ENCODE assay signal across 15 mouse cellular contexts in the genomic region with DNA sequence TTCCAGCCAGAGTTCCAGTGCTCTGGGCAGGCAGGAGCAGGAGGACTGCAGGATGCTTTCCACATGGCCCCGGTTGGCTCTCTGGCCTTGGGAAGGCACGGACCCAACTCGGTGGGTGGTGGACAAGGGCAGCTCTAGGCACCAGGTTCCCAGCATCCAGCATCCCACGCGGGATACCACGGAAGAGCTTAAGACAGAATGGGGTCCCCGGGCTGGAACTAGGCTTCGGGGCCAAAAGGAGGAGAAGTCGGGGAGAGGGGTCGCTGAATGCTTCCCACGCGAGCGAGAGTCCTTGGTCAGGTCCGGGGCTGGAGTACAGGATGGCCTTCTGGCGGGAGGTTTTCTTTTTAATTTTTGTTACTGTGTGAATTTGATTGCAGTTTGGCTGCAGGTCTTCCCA. TPM values are rescaled to one million over a fixed set of nuclear protein-coding genes. Genes with fewer than 3 reads are reported as not detected.
A peak's percentile ranks its signal among the peaks of the same experiment; 100 is the strongest.
DNase-seq lines count a peak whose midpoint lies in the region; ATAC-seq and TF ChIP-seq lines count a peak whose summit lies in the region.
"Not testable (repeated sequence)": the region's sequence is repeated elsewhere in the genome, so short reads cannot be mapped to it uniquely, and the experiment has no call there.
"Had no signal": no experiment of that assay in that cellular context is flagged by ENCODE, and none has a peak within 500 bp of the region (broad histone marks: within the 10 kb centered on the region; RNA-seq: fewer than 3 reads in every experiment).

No protein-coding gene starts in this region.

- not testable (repeated sequence) for TF ChIP-seq CTCF in ES-Bruce4 (IDR thresholded peaks at IDR 0.05; ENCODE audit: low read depth, low read length); gastrocnemius, adult 2 months (IDR thresholded peaks at IDR 0.05); layer of hippocampus, adult 2 months (conservative IDR thresholded peaks at IDR 0.05); liver, postnatal 0 days (IDR thresholded peaks at IDR 0.05; ENCODE audit: low read depth)

- not testable (repeated sequence) for H3K4me1 ChIP-seq in ES-Bruce4 (ENCODE audit: control insufficient read depth, insufficient read depth, low read length); embryonic facial prominence, embryonic 10.5 days; hindbrain, embryonic 13.5 days (replicated peaks); liver, postnatal 0 days (ENCODE audit: insufficient read depth); stomach, embryonic 16.5 days (ENCODE audit: control insufficient read depth, insufficient read depth, low read length)

- ATAC-seq in hindbrain, embryonic 13.5 days (ENCODE audit: low FRiP score); liver, postnatal 0 days; stomach, embryonic 16.5 days (ENCODE audit: insufficient read depth, low FRiP score): not testable (repeated sequence)

- intact Hi-C loops in gastrocnemius, adult 2 months (cut with DNase I): not testable (repeated sequence)

- DNase-seq in embryonic facial prominence, embryonic 10.5 days (ENCODE audit: low spot score): peak; percentile 0
- not testable (repeated sequence) for DNase-seq in gastrocnemius, adult 2 months; layer of hippocampus, adult 2 months (ENCODE audit: low spot score in 2 of 2); liver, postnatal 0 days
- DNase-seq in naive thymus-derived CD4-positive, alpha-beta T cell, adult 2 months (ENCODE audit: low read depth): peak; percentile 0

- H3K4me3 ChIP-seq in ES-Bruce4 (ENCODE audit: low read depth, low read length): peak overlapping the region; percentile 65
- H3K4me3 ChIP-seq in embryonic facial prominence, embryonic 10.5 days: peak overlapping the region; percentile 57
- H3K4me3 ChIP-seq in gastrocnemius, adult 2 months: peak overlapping the region; percentile 66
- peak overlapping the region; percentile 42 for H3K4me3 ChIP-seq in hindbrain, embryonic 13.5 days
- peak overlapping the region; percentile 30; the same call in 1 of the 2 replicates for H3K4me3 ChIP-seq in layer of hippocampus, adult 2 months
- H3K4me3 ChIP-seq in liver, postnatal 0 days (ENCODE audit: low read depth, low read length): peak overlapping the region; percentile 39
- H3K4me3 ChIP-seq in stomach, embryonic 16.5 days (replicated peaks; ENCODE audit: low read length): peak overlapping the region; percentile 46

- WGBS in embryonic facial prominence, embryonic 10.5 days: 23% methylated on average over 15 of the region's 15 CpGs
- 21% methylated on average over 14 of the region's 15 CpGs for WGBS in hindbrain, embryonic 13.5 days
- 11% methylated on average over 12 of the region's 15 CpGs for WGBS in liver, postnatal 0 days (ENCODE audit: insufficient replicate concordance)
- 16% methylated on average over 12 of the region's 15 CpGs for WGBS in stomach, embryonic 16.5 days

- not testable (repeated sequence) for TF ChIP-seq POLR2A in ES-Bruce4 (IDR thresholded peaks at IDR 0.05; ENCODE audit: insufficient read depth, low read length)

- H3K27me3 ChIP-seq in ES-Bruce4 (ENCODE audit: control insufficient read depth, insufficient read depth, low read length, poor library complexity, severe bottlenecking); embryonic facial prominence, embryonic 10.5 days (replicated peaks; ENCODE audit: low read depth, poor library complexity, severe bottlenecking); hindbrain, embryonic 13.5 days; liver, postnatal 0 days (ENCODE audit: insufficient read depth, low read length); stomach, embryonic 16.5 days (ENCODE audit: control insufficient read depth, insufficient read depth, low read length): not testable (repeated sequence)

- not testable (repeated sequence) for TF ChIP-seq EP300 in ES-Bruce4 (IDR thresholded peaks at IDR 0.05; ENCODE audit: insufficient read depth, low read depth, low read length); liver, postnatal 0 days (IDR thresholded peaks at IDR 0.05; ENCODE audit: low read depth)

- H3K4me2 ChIP-seq in hindbrain, embryonic 13.5 days: peak overlapping the region; percentile 48
- H3K4me2 ChIP-seq in liver, postnatal 0 days (ENCODE audit: low read depth, low read length): peak overlapping the region; percentile 42; the same call in 1 of the 2 replicates
- H3K4me2 ChIP-seq in stomach, embryonic 16.5 days (ENCODE audit: low read depth, low read length): 0 out of 2 replicates have a peak overlapping the region, but pooled peaks have one; percentile 31

- H3K36me3 ChIP-seq in ES-Bruce4 (ENCODE audit: control insufficient read depth, insufficient read depth, low read length, poor library complexity, severe bottlenecking); embryonic facial prominence, embryonic 10.5 days (replicated peaks); hindbrain, embryonic 13.5 days; liver, postnatal 0 days (replicated peaks; ENCODE audit: insufficient read depth, low read length); stomach, embryonic 16.5 days (ENCODE audit: control insufficient read depth, insufficient read depth, low read length): not testable (repeated sequence)

- not testable (repeated sequence) for H3K9me3 ChIP-seq in ES-Bruce4 (replicated peaks; ENCODE audit: control insufficient read depth, insufficient read depth, low read length, poor library complexity, severe bottlenecking); embryonic facial prominence, embryonic 10.5 days; hindbrain, embryonic 13.5 days; liver, postnatal 0 days (ENCODE audit: low read length); stomach, embryonic 16.5 days (replicated peaks; ENCODE audit: control insufficient read depth, low read length)

- H3K27ac ChIP-seq in ES-Bruce4 (ENCODE audit: insufficient read depth, low read length); embryonic facial prominence, embryonic 10.5 days (replicated peaks); gastrocnemius, adult 2 months; hindbrain, embryonic 13.5 days; layer of hippocampus, adult 2 months; liver, postnatal 0 days (ENCODE audit: low read depth); stomach, embryonic 16.5 days (ENCODE audit: low read length): not testable (repeated sequence)

- H3K9ac ChIP-seq in ES-Bruce4 (ENCODE audit: low read depth, poor library complexity, severe bottlenecking): peak overlapping the region; percentile 31; the same call in 1 of the 2 replicates
- H3K9ac ChIP-seq in hindbrain, embryonic 13.5 days: peak overlapping the region; percentile 63; the same call in 1 of the 2 replicates
- H3K9ac ChIP-seq in liver, postnatal 0 days (replicated peaks): not testable (repeated sequence)
- peak overlapping the region; percentile 60 for H3K9ac ChIP-seq in stomach, embryonic 16.5 days (ENCODE audit: low read length)

RNA-seq across cellular contexts. Expression of gene Gm14295, which starts 0.4 kb away (rescaled TPM):
- 15.9 and 21.7 TPM in 2 replicates for polyA plus RNA-seq in ES-Bruce4 (2011; ENCODE audit: insufficient read depth, insufficient read length, low read depth, missing spikeins)
- 14.0 and 18.7 TPM in 2 replicates for polyA plus RNA-seq in embryonic facial prominence, embryonic 10.5 days (2016; fragmentation: Nextera tagmentation; extraction: Ambion mirVana)
- 10 to 100 TPM in 1 of 2 experiments, 1 to 10 TPM in 1; 8.6 to 13.4 TPM for total RNA-seq in gastrocnemius, adult 2 months (2021)
- polyA plus RNA-seq in hindbrain, embryonic 13.5 days (2015; fragmentation: Nextera tagmentation; extraction: Ambion mirVana): 7.1 and 9.9 TPM in 2 replicates
- 10 to 100 TPM; 13.9 to 16.4 TPM for total RNA-seq in layer of hippocampus, adult 2 months (2021)
- 3.7 and 4.2 TPM in 2 replicates for polyA plus RNA-seq in liver, postnatal 0 days (2015; fragmentation: Nextera tagmentation; extraction: Ambion mirVana)
- 13.1 and 17.1 TPM in 2 replicates for polyA plus RNA-seq in stomach, embryonic 16.5 days (2015; fragmentation: Nextera tagmentation; extraction: Ambion mirVana)
- polyA plus RNA-seq: erythroblast, embryonic 14.5 days had no signal

RNA-seq across cellular contexts. Expression of gene Gm14408, which starts 32.2 kb away (rescaled TPM):
- not detected in 2 replicates for polyA plus RNA-seq in ES-Bruce4 (2011; ENCODE audit: insufficient read depth, insufficient read length, low read depth, missing spikeins)
- polyA plus RNA-seq in embryonic facial prominence, embryonic 10.5 days (2016; fragmentation: Nextera tagmentation; extraction: Ambion mirVana): not detected in 2 replicates
- not detected for total RNA-seq in gastrocnemius, adult 2 months (2021)
- polyA plus RNA-seq in hindbrain, embryonic 13.5 days (2015; fragmentation: Nextera tagmentation; extraction: Ambion mirVana): not detected in 2 replicates
- not detected for total RNA-seq in layer of hippocampus, adult 2 months (2021)
- polyA plus RNA-seq in liver, postnatal 0 days (2015; fragmentation: Nextera tagmentation; extraction: Ambion mirVana): not detected in 2 replicates
- polyA plus RNA-seq in stomach, embryonic 16.5 days (2015; fragmentation: Nextera tagmentation; extraction: Ambion mirVana): not detected in 2 replicates
- total RNA-seq: adrenal gland, adult 8-10 months; gastrocnemius, postnatal 36 days; layer of hippocampus, postnatal 10 days; MEL had no signal
- polyA plus RNA-seq: cerebellum, adult 2 months; erythroblast, embryonic 14.5 days; lung, adult 2 months had no signal
